Mouse (Mus musculus): ENCODE data around the gene Gm2056. TPM values are rescaled to one million over a fixed set of nuclear protein-coding genes. Genes with fewer than 3 reads are reported as not detected.

The Gm2056 gene
- not detected for polyA plus RNA-seq (2017; shearing (Covaris generic))

GRCm38 (mm10) chr12:88026704-88027103, at the start of gene Gm2056:
Gm2056 (plus strand) TSS chr12:88027004.

DNA sequence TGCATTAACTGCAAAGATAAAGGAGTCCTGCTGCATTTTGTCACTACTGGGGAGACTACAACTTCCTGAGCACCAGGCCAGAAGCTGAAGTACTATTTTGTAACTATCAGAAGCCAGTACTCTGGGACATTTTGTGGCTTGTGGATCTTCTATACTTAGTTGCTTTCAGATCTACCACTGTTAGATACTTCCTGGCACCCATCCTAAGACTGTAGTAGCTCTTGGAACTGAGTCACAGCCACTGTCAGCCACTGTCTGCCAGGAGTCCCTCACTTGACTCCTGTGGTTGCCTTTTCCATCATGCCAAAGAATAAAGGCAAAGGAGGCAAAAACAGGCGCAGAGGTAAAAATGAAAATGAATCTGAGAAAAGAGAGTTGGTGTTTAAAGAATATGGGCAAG, 15.3 kb upstream of the Gm2056 start, which contains the start of gene Gm2075:
Gm2075 (plus strand) TSS at position 301 of the 400 bp plus-strand sequence.

DNA sequence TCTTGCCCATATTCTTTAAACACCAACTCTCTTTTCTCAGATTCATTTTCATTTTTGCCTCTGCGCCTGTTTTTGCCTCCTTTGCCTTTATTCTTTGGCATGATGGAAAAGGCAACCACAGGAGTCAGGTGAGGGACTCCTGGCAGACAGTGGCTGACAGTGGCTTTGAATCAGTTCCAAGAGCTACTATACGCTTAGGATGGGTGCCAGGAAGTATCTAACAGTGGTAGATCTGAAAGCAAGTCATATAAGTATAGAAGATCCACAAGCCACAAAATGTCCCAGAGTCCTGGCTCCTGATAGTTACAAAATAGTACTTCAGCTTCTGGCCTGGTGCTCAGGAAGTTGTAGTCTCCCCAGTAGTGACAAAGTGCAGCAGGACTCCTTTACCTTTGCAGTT, 8.1 kb upstream of the Gm2056 start, which contains the start of gene Gm6803:
Gm6803 (minus strand) TSS at position 101 of the 400 bp plus-strand sequence.

Other genes starting within 250 kb of the Gm2056 start
- not detected for gene Gm21936, start 231.5 kb upstream of the Gm2056 start, polyA plus RNA-seq (2017; shearing (Covaris generic))
- gene BB287469, start 210.4 kb upstream of the Gm2056 start, polyA plus RNA-seq (2017; shearing (Covaris generic)) = not detected
- not detected for gene Gm2001, start 184.7 kb upstream of the Gm2056 start, polyA plus RNA-seq (2017; shearing (Covaris generic))
- not detected for gene Gm2016, start 152.9 kb upstream of the Gm2056 start, polyA plus RNA-seq (2017; shearing (Covaris generic))
- gene Gm2022, start 131.6 kb upstream of the Gm2056 start, polyA plus RNA-seq (2017; shearing (Covaris generic)) = not detected
- gene Gm2035, start 107.1 kb upstream of the Gm2056 start, polyA plus RNA-seq (2017; shearing (Covaris generic)) = not detected
- not detected for gene Gm2042, start 72.9 kb upstream of the Gm2056 start, polyA plus RNA-seq (2017; shearing (Covaris generic))
- not detected for gene Gm2075, start 15.2 kb upstream of the Gm2056 start, polyA plus RNA-seq (2017; shearing (Covaris generic))
- gene Gm6803, start 8.2 kb upstream of the Gm2056 start, polyA plus RNA-seq (2017; shearing (Covaris generic)) = not detected
- gene Gm16368, start 56.7 kb downstream of the Gm2056 start, polyA plus RNA-seq (2017; shearing (Covaris generic)) = not detected
- gene Gm10436, start 155.1 kb downstream of the Gm2056 start, polyA plus RNA-seq (2017; shearing (Covaris generic)) = not detected
- gene Gm8332, start 223.1 kb downstream of the Gm2056 start, polyA plus RNA-seq (2017; shearing (Covaris generic)) = not detected
- 0.15 TPM for gene Gm5662, start 247.5 kb downstream of the Gm2056 start, polyA plus RNA-seq (2017; shearing (Covaris generic))

Measured in CD4-positive, CD25-positive, alpha-beta regulatory T cell, adult 9 weeks (primary cell).